Mouse (Mus musculus): ENCODE results near the gene Aqp9. TPM values are rescaled to one million over a fixed set of nuclear protein-coding genes. Genes with fewer than 3 reads are reported as not detected.

Gene Aqp9
- total and polyA plus RNA-seq, 3 experiments, result 0.08 TPM; not detected in 2

GRCm38 (mm10) chr9:71148890-71149289 is 19.6 kb downstream of the Aqp9 start:
- dilution Hi-C loops (cut with MboI; ENCODE audit: extremely low pct_ligation_motif_present, extremely low pct_unique_long_range_greater_than_20kb, low sequenced_read_pairs), result no loop called here
- DNase-seq (ENCODE audit: extremely low read depth), result no peak

GRCm38 (mm10) chr9:71146210-71146609 is 22.3 kb downstream of the Aqp9 start:
- Histone ChIP-seq H3K27ac (ENCODE audit: insufficient read depth, low read depth) (no peak overlapping the region), H3K9me3 (replicated peaks; ENCODE audit: low read length) (no peaks in the 10 kb centered on the region), H3K4me3 (replicated peaks in 1 of 3; ENCODE audit: low read depth in 2 of 3, low read length in 2 of 3, poor library complexity in 1 of 3) (no peak overlapping the region), H3K79me2 (replicated peaks; ENCODE audit: control insufficient read depth, extremely low read depth, insufficient read depth, poor library complexity, severe bottlenecking) (no peaks in the 10 kb centered on the region), H3K36me3 (replicated peaks in 1 of 2; ENCODE audit: control insufficient read depth in 1 of 2, insufficient read depth in 1 of 2, low read length in 1 of 2) (no peaks in the 10 kb centered on the region), H3K4me2 (ENCODE audit: insufficient read depth, low read depth, poor library complexity, severe bottlenecking) (no peak overlapping the region), H3K4me1 (ENCODE audit: control insufficient read depth in 1 of 2, insufficient read depth in 2 of 2) (peaks cover 6 to 12% of the 10 kb centered on the region in 2 experiments; a peak in 3 of 4 replicates), H3K27me3 (replicated peaks) (no peaks in the 10 kb centered on the region), H3K9ac (ENCODE audit: insufficient read depth, low read depth) (no peak overlapping the region)
- DNase-seq (ENCODE audit: extremely low read depth), result no peak
- no peak for TF ChIP-seq MAZ (IDR thresholded peaks at IDR 0.05; ENCODE audit: low read depth, low read length)
- TF ChIP-seq BHLHE40 (IDR thresholded peaks at IDR 0.05; ENCODE audit: low read depth, low read length), result no peak
- dilution Hi-C loops (cut with MboI; ENCODE audit: extremely low pct_ligation_motif_present, extremely low pct_unique_long_range_greater_than_20kb, low sequenced_read_pairs), result no loop called here
- in situ Hi-C loops (cut with MboI; ENCODE audit: low pct_ligation_motif_present, low pct_unique_long_range_greater_than_20kb, low sequenced_read_pairs), result no loop called here

More at GRCm38 (mm10) chr9:71148890-71149289, 19.6 kb downstream of the Aqp9 start:
- no peak overlapping the region for H3K9ac ChIP-seq (ENCODE audit: insufficient read depth, low read depth)
- TF ChIP-seq UBTF (IDR thresholded peaks at IDR 0.05; ENCODE audit: low read depth, low read length) (no peak), USF1 (IDR thresholded peaks at IDR 0.05; ENCODE audit: low read depth, low read length) (no peak), ZC3H11A (IDR thresholded peaks at IDR 0.05; ENCODE audit: low read depth, low read length) (no peak), BHLHE40 (IDR thresholded peaks at IDR 0.05; ENCODE audit: low read depth, low read length) (no peak), IRF4 (IDR thresholded peaks at IDR 0.05; ENCODE audit: low read depth, low read length) (peak; percentile 20; the same call in 1 of the 2 replicates)
- no peaks in the 10 kb centered on the region for H3K27me3 ChIP-seq (replicated peaks)
- in situ Hi-C loops (cut with MboI; ENCODE audit: low pct_ligation_motif_present, low pct_unique_long_range_greater_than_20kb, low sequenced_read_pairs), result no loop called here
- no peaks in the 10 kb centered on the region for H3K36me3 ChIP-seq (replicated peaks in 1 of 2; ENCODE audit: control insufficient read depth in 1 of 2, insufficient read depth in 1 of 2, low read length in 1 of 2)
- no peak overlapping the region for H3K4me3 ChIP-seq (replicated peaks in 1 of 3; ENCODE audit: low read depth in 2 of 3, low read length in 2 of 3, poor library complexity in 1 of 3)
- no peaks in the 10 kb centered on the region for H3K9me3 ChIP-seq (replicated peaks; ENCODE audit: low read length)
- H3K27ac ChIP-seq (ENCODE audit: insufficient read depth, low read depth), result no peak overlapping the region
- peaks cover 6 to 12% of the 10 kb centered on the region in 2 experiments; a peak in 3 of 4 replicates for H3K4me1 ChIP-seq (ENCODE audit: control insufficient read depth in 1 of 2, insufficient read depth in 2 of 2)
- H3K4me2 ChIP-seq (ENCODE audit: insufficient read depth, low read depth, poor library complexity, severe bottlenecking), result no peak overlapping the region
- H3K79me2 ChIP-seq (replicated peaks; ENCODE audit: control insufficient read depth, extremely low read depth, insufficient read depth, poor library complexity, severe bottlenecking), result no peaks in the 10 kb centered on the region

- dilution Hi-C loops (cut with MboI; ENCODE audit: extremely low pct_ligation_motif_present, extremely low pct_unique_long_range_greater_than_20kb, low sequenced_read_pairs), result no loop called here
- Histone ChIP-seq H3K9ac (ENCODE audit: insufficient read depth, low read depth) (no peak overlapping the region), H3K27me3 (replicated peaks) (no peaks in the 10 kb centered on the region), H3K4me1 (ENCODE audit: control insufficient read depth in 1 of 2, insufficient read depth in 2 of 2) (peaks cover 10 to 28% of the 10 kb centered on the region in 2 experiments), H3K9me3 (replicated peaks; ENCODE audit: low read length) (no peaks in the 10 kb centered on the region), H3K4me3 (replicated peaks in 1 of 3; ENCODE audit: low read depth in 2 of 3, low read length in 2 of 3, poor library complexity in 1 of 3) (no peak overlapping the region), H3K4me2 (ENCODE audit: insufficient read depth, low read depth, poor library complexity, severe bottlenecking) (no peak overlapping the region), H3K36me3 (replicated peaks in 1 of 2; ENCODE audit: control insufficient read depth in 1 of 2, insufficient read depth in 1 of 2, low read length in 1 of 2) (no peaks in the 10 kb centered on the region), H3K27ac (ENCODE audit: insufficient read depth, low read depth) (no peak overlapping the region), H3K79me2 (replicated peaks; ENCODE audit: control insufficient read depth, extremely low read depth, insufficient read depth, poor library complexity, severe bottlenecking) (no peaks in the 10 kb centered on the region)
- no peak for TF ChIP-seq TBP (conservative IDR thresholded peaks at IDR 0.05; ENCODE audit: low read depth, low read length)
- no peak for TF ChIP-seq ZC3H11A (IDR thresholded peaks at IDR 0.05; ENCODE audit: low read depth, low read length)
- TF ChIP-seq UBTF (IDR thresholded peaks at IDR 0.05; ENCODE audit: low read depth, low read length), result no peak
- TF ChIP-seq SMC3 (IDR thresholded peaks at IDR 0.05; ENCODE audit: low read depth, low read length), result no peak
- in situ Hi-C loops (cut with MboI; ENCODE audit: low pct_ligation_motif_present, low pct_unique_long_range_greater_than_20kb, low sequenced_read_pairs), result no loop called here
- no peak for DNase-seq (ENCODE audit: extremely low read depth)
Measured at GRCm38 (mm10) chr9:71140205-71140604, 28.3 kb downstream of the Aqp9 start.

Measured in CH12.LX (cell line).